Mouse (Mus musculus) left cerebral cortex, postnatal 25 days (tissue): Measurements from ENCODE around the gene Gdpd5. TPM values are rescaled to one million over a fixed set of nuclear protein-coding genes. Genes with fewer than 3 reads are reported as not detected.

ENCODE experiments used
- DNase-seq, 2 experiments: peaks; one replicate each; pipeline ENCODE4 v3.0.0; 2022; ENCODE audit warnings: low spot score in 2 of 2, mixed read lengths in 1 of 2
- intact Hi-C: fragments of 180-260 bp; cut with DNase I; formaldehyde crosslinking; loops from one replicate; pipeline ENCODE4 v1.15.1; 2025
- total RNA-seq, 2 experiments: library from RNA; stranded (reverse); gene quantifications; 2 replicates each; pipeline ENCODE4 v1.2.3; 2021

Gene Gdpd5
- total RNA-seq, 2 experiments from 2014 or later, result 40.0 to 46.2 TPM

DNA sequence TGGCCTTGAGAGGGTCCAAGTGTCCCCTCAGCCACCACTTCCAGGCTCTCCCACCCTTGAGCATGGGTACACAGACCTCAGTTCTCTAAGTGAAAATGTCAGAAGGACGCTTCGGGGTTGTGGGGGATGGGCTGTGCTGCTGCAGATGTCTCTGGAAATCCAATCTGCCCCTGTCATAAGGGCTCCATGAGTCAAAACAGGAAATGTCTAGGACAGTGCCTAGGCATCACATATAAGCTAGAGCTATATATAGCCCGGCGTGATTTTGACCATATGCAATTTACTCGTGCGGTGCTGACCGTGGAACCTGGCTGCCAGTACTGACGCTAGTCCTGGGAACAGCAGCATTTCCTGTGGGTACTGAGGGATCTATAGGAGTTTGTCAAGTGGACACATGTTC, 20.2 kb downstream of the Gdpd5 start:
- intact Hi-C loops, result no loop called here
- no peak for DNase-seq

DNA sequence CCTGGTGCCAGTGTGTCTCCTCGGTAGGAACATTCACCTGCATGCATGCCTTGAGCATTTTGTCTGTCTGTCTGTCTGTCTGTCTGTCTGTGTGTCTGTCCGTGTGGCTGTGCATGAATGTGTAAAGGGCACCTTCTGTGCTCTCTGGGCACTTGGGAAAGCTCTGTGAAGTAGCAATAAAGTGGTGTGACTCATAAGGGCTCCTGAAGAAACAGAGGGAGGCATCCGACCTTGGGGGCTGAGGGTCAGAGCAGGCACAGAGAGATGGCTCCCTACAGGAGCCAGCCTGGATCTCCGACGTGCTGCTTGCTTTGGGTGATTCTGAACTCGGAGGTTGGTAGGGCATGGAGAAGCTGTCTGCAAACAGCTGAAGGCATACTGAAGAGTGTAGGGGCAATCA, 21.3 kb downstream of the Gdpd5 start:
- intact Hi-C loops, result no loop called here
- DNase-seq, result no peak

DNA sequence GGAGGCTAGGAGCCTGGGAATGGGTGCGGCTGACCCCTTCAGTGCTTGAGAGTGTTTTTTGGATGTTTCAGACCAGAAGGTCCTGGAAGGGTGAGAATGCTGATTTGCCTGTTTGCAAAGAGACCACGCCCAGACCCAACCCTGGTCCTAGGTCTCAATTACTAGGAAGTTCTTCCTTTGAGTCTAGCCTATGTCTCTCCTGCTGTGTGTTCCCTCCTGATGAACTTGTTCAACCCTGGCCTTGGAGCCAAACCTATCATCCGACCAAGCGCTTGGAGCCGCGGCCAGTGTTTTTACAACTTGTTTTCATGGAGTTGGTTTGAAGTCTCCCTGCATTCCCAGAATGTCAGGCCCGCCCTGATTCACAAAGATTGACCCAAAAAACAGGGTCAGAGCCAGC, 22.0 kb downstream of the Gdpd5 start:
- DNase-seq, result no peak
- intact Hi-C loops, result no loop called here

DNA sequence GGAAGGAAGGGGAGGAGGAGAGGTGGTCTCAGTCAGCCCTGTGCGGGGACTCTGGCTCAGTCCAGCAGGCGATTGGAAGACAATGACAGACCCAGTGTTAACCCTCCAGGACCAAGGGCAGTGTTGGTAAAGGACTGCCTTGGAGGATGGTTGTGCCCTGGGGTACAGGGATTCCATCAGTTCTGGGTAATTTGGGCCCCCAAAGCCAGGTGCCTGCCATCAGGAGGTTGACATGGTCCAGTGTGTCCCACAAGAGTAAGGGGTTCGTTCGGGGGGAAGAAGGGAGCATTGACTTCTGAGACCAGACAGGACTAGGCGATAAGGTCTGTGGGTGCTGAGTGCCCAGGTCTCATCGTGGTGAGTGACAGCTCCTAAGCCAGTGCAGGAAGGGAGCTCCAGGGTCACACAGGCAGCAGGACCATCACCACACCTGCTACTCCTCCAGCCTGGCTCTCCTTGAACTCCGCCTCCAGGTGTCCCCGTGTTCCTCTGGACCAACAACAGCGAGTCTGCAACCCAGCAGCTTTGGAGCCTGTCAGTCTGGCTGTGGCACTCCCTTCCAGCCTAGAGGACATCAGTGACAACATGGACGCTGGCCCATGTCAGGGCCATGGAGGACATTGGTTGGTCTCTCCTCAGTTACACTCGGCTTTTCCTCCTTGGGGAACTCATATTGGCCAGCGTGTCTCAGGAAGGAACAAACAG, 23.0 kb downstream of the Gdpd5 start:
- intact Hi-C loops, result no loop called here
- no peak for DNase-seq

DNA sequence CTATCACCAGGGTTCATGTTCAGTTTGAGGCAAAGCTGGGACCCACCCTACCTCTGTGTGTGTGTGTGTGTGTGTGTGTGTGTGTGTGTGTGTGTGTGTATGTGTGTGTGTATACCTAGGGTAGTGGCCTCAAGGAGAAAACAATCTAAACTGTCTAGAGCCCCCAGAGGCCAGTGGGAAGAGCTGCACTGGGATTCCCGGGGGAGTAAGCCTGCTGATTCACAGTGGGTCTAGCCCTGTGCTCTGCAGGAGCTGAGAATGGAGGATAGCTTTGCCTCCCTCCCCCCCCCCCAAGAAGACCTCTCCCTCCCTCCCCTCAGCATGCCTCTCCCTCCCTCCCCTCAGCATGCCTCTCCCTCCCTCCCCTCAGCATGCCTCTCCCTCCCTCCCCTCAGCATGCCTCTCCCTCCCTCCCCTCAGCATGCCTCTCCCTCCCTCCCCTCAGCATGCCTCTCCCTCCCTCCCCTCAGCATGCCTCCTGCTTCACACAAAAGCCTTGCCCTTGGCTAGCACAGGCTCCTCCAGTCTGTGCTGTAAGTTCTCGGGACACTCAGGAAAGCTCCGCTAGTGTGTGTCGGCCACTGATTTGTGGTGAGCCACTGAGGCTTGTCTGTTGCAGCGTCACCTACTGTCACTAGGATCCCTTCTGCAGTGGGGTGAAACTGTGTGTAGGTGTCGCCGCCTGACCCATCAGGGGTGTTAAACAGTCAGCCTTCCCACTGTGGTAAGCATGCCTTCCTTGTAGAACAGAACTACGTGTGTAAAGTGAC, 24.4 kb downstream of the Gdpd5 start:
- intact Hi-C loops, result no loop called here

DNA sequence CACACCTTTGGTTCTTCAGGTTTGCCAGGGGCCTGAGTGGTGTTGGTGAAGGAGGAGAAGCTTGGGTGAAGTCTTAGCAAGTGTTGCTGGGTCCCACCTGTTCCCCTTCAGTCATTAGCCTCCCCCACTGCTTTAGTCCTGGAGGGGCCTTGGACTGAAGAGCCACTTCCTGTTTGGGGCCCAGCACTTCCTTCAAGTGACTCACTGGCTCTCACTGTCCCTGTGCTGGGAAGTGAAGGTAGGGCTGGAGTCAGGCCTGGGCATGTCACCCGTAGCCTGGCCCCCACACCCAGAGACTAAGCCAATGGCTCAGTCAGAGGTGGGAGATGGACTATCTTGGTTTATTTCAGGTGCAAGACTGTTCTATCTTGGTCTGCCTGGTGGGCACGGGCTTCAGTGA, 26.4 kb downstream of the Gdpd5 start:
- intact Hi-C loops, result no loop called here
- no peak for DNase-seq

More for the DNA sequence above, 24.4 kb downstream of the Gdpd5 start:
- no peak for DNase-seq

DNA sequence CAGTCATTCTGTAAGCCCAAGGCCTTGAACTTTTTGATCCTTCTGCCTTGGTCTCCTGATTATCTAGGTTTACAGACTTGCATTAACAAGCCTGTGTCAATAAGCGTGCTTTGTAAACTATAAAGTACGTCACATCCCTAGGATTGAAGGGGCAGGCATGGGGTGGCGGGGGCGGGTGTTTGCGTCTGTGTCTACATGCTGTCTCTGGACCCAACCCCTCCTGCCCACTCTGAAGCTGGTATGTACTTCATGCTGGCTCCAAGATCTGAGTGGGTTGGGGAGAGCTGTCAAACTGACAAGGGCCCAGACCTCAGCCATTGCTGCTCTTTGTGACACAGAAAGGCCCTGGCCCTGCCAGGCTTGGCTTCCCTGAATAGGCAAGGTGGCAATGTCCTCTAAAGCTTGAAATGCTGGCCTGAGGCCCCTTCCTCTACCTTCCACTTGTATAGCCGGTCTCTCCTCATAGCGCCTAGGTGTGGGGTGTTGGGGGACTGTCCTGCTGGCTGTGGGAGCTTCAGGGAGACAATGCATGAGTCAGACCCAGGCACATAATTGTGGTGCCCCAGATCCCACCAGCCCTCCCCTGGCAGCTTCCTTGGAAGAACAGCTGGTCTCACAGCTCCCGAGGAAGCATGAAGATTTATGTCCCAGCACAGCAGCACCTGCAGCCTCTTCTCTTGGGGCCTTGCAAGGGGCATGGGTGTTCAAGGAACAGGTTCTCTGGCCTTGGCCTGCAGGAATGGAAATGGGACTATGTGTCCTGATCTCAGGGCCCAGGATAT, 28.4 kb downstream of the Gdpd5 start:
- intact Hi-C loops, result no loop called here
- DNase-seq, result peak in 1 of 2 experiments; percentile 70

DNA sequence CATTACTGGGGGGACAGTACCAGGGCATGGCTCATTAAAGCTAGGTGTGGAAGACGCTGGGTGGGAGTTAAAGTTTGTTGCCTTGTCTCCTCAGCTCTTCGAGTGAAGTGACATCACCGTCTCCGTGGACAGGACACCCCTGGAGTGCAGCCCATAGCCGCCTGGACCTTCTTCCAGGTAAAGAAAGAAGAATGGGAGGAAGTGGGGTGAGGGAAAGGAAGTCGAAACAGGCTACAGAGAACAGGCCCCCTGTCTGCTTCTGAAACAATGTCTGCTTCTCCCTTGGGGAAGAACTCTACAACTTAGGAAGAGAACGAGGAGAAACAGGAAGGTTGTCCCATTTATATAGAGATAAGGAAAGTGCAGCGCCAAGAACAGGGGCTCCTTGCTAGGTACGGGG, 29.1 kb downstream of the Gdpd5 start:
- intact Hi-C loops, result no loop called here
- DNase-seq, result no peak

DNA sequence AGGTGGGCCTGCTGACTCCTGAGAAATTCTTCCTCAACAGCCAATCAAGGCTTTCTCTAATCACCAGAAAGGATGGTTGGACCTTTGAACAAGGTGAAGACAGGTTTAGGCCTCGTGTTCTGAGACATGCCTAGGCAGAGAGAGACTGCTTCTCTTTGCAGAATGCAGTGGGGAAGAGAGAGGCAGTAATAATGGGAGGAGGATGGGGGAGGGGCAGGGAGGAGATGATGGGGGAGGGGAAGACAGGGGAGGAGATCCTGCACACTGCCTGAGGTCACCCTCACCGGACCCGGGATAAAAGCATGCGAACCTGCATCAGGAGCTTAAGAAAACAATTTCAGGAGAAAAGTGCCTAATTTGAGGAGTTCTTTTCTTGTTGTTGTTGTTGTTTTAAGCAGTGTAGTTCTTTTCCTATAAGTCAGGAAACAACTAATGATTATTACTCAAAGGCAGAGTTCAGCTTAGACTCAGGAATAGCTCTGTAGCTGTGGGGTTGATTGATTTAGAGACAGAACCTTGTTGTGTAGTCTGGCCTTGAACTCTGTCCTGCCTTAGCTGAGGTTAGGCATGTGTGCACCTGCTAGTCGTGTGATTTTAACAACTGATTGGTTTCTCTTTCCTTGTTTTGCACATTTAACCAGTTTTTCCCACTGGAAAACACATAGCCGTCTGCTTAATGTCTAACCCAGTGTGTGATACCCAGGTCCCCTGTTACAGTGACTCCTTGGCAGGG, 30.0 kb downstream of the Gdpd5 start:
- intact Hi-C loops, result no loop called here
- DNase-seq, result no peak

DNA sequence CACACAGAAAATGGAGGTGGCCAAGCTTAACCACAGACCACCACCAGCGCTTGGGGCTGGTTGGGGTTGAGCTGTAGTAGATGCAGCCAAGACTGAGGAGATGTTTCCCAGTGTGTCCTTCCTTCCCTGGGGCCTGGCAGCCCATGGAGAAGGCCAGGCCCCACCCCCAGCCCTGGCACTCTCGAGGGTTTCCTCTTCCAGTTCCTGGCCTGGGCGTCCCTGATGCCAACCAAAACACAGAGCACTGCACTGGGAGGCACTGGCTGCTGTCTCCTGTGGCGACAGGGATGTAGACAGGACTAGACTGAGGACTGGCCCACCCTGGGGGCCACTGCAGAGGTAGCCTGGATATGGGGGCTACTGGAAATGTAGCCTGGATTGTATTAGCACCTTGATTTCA, 33.8 kb downstream of the Gdpd5 start:
- intact Hi-C loops, result no loop called here
- DNase-seq, result no peak

DNA sequence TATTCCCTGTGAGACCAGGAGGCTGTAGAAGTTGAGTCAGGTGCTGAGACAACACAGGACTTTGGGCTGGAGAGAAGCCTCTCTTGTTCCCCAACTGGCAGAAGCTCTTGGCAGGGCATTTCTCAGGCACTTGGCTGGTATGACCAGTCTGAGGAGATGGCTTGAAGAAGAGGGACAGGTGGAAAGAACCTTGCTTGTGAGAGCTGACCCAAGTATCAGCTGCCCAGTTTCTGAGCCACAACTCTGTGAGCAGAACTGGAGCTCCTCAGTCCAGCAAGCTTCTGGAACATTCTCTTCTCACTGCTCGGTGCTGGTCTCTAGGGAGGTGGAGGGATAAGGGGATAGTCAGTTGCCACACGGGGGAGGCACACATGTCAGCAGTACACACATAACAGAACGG, 38.1 kb downstream of the Gdpd5 start:
- intact Hi-C loops, result no loop called here
- DNase-seq, result no peak

DNA sequence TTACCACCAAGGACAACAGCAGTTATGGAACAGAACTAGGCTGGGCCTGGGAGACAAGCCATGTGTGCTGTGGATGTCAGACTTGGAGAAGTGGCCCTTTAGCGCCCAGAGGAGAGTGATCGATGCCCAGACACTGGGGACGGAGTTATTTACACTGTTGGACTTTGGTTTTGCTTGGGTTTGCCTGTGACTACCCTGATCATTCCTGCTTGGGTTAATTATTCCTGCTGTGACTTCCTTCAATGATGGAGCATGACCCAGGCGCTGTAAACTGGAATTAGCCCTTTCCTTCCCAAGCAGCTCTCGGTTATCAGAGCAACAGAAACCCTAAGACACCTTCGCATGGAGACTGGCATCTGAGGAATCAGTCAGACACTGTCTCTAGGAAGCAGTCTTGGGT, 39.8 kb downstream of the Gdpd5 start:
- intact Hi-C loops, result no loop called here
- DNase-seq, result no peak

DNA sequence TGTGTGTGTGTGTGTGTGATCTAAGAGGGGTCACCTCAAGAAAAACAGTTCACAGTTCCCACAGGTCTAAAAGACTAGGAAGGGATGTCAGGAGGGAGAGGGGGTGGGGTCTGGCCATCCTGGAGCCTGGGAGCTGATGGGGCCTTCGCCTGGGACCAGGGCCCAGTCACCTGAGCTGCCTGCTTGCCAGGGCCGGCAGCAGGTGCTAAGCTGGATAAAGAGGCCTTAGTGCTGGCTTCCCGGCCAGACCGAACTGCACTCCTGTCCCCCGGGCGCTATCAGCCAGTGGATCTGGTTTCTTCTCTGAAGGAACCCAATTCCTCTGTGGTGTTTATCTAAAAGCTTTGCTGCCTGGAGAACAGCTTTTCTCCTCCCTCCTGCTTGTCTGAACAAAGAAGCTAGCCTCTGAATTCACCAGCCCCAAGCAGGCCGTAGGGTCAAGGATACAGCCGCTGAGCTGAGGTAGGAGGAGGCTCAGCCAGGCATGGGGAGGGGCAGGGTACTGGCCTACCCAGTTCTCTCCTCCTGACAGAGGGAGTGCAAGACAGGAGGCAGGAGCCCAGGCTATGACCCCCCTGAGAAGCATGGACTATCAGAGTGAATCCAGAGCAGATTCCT, 43.4 kb downstream of the Gdpd5 start:
- DNase-seq, result no peak
- intact Hi-C loops, result no loop called here

DNA sequence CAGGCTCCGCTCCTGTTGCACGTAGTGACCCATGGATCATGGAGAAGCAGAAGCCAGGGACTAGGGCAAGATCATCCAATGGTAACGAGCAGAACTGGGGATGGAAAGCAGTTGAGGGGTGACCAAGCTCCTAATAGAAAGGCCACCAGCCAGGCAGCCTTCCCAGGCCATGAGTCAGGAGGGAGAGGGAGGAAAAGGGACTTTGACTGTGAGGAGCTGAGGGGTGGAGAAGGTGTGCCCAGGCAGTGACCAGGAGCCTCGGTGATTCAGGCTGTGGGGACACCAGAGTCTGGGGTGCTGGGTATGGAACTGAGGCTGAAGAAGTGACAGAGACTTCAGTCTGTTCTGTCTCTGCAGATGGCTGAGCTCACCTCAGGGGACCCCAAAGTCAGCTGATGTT, 44.5 kb downstream of the Gdpd5 start:
- no peak for DNase-seq

DNA sequence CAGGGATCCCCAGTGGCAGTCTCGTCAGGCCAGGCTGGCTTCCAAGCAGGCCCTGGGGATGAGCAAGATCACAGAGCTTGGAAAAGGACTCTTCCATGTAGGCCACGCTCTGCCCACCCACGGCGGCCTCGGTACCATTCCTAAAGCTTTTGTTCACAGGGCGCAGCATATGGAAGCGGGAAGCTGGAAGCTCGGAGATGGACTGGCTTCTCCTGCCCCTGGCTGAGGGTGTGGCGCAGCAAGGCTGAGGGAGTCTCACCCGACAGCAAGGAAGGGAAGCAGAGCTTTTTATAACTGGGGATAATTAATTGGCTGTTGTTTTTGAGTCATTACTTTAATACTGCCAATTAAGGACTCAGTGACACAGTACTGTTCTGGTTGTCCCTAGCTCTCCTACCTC, 45.8 kb downstream of the Gdpd5 start:
- peak in 1 of 2 experiments; percentile 32 for DNase-seq
- intact Hi-C loops, result no loop called here

More for the DNA sequence above, 44.5 kb downstream of the Gdpd5 start:
- intact Hi-C loops, result no loop called here

DNA sequence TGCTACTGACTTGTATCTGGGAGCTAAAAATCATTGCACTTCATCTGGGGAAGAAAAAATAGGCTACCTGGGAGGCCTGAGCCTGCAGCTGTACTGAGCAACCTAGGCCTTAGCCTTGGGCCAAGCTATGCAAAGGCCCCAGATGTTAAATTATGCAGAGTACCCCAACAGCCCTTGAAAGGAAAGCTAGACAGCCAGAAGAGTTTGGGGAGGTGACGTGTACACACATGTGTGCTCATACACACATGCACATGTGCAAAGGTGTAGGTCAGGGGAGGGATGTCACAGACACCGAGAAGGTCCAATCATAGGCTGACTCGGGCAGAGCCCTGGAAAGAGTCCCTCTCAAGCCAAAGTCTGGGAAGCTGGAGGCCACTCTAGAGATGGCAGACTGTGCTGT, 46.8 kb downstream of the Gdpd5 start:
- DNase-seq, result no peak
- intact Hi-C loops, result no loop called here

DNA sequence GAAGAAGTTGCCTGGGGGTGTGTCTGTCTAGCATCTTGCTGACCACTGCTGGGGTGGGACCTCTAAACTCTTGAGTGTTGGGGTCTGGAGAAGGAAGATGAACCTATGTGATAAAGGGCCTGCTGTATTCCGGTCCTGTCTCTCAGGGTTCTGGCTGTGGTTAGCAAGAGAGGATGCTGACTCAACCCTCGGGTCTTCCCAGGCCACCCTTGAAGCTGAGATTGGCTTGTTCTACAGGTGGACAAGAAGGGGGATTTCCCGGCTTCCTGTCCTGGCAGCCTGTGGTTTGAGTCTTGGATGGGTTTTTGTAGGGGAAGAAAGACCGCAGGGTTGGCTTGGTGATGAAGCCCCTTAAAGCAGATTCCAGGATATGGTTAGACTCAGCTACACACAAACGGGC, 47.6 kb downstream of the Gdpd5 start:
- intact Hi-C loops, result no loop called here
- no peak for DNase-seq

DNA sequence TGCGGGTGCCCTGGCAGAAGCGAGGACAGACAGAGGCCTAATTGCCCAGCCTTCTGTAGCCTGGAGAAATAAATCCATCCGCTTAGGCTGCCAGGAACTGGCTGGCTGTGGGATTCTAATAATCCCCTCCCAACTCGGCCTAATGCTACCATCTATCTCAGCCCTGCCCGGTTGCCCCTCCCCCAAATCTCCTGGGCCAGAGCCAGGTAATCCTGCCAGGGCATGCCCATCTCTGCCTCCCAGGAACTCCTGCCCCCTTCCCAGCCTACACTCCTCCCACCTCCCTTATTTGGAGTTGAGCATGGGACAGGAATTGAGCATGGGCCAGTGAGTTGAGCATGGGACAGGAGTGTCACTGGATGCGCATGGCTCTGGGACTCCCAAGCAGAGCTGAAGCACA, 48.6 kb downstream of the Gdpd5 start:
- intact Hi-C loops, result no loop called here
- DNase-seq, result no peak

DNA sequence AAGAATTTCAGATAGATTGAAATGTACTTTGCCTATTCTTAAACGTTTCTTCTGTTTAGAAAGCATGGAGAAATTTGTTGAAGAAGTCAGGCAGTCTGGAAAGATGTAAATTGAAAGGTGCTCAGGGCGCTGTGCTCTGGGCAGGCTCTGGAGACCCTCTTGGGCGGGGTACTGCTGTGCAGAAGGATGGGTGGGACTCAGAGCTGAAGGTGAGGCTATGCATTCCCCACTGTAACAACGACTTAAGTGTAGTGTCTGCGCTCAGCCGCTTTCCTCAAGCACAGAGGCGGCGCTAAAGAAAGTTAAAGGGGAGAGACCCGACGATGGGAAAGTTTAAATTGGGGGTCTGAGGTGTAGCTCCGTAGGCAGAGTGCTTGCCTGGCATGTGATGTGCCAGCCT, 49.0 kb downstream of the Gdpd5 start:
- intact Hi-C loops, result no loop called here
- no peak for DNase-seq

DNA sequence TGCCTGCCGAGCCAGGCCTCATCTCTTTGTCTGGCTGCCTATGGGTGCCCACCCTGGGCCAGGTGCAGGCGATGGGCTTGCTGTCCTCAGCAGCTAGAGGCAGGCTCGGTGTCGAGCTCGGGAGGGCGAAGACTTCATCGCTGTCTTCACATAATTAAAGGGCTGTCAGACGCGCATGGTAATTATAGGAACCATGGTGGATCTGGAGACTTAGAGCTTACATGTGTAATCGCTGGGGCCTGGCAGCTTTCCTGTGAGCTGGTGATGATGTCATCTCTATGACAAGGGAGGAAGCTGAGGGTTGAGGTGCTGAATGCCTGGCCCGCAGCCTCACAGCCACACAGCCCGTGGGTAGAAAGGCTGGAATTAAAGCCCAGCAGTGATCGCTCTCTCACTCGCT, 51.0 kb downstream of the Gdpd5 start:
- intact Hi-C loops, result no loop called here
- peak; percentile 32 to 89 for DNase-seq
